Mouse (Mus musculus): Measurements from ENCODE around the gene Vti1a.

Vti1a gene

DNA sequence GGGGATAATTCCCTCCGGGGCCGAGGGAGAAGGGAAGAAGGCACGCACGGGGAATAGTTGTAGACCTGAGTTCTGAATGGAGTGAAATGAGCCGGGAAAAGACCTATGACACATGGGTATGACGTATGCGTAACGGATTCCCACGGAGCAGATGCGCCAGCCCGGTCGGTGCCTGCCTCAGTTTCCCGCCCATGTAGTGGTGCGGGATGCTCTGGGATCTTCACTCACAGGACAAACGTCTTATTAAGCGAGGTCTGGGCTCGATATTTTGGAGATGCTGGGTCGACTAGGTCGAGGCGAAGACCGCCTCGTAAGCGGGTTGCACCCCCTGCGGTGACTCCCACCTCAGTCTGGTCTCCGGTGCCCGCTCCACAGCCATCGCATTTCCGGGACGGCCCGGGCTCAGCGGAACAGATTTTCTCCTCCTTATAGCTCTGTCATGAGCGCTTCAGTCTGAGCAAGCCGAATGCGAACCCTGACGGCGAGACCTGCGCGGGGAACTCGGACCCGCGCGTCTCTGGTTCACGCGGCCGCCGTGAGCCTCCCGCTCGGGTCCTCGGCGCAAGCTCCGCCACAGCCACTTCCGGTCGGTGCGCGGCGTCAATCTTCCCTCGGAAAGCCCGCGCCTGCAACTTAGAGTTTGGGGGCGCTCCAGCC is 515 bp upstream of the Vti1a start, which contains the start of gene Zdhhc6:
Gene Zdhhc6, minus strand, starts transcription at position 581 of the 657 bp plus-strand sequence.
- no peak for DNase-seq

DNA sequence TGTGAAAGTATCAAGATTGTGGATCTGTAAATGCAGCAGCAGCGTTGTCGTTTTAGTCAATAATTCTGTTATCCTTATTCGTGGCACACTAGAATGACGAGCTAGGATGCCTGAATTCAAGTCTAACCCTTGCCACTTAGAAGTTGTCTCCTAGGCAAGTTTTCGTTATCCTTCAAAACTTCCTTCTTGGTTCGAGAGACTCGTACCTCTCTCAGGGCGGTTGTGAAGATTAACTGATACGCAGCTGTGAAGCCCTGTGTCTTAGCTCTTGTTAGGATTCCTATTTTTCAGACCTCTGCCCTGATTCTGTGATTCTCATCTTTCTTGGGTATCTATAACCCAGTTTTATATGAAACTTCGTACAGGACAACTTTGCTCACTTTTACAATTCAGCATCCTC is 806 bp downstream of the Vti1a start:
- DNase-seq = no peak

DNA sequence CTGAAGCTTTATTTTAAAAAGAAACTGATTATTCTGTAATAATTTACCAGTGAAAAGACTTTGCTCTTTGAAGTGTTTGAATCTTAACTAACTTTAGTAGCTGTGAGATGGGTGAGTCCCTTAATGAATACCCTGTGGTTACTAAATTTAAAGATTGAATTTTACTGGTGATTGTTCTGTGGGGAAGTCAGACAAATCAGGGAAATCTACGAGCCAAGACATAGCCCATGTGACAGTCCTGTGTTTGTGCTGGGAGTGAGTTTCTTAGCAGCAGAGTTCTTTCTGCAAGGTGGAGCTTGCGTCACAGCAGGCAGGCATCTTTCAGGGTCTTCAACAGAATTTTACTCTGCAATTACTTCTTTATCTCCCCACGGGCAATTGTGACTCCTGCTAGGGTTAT is 2.9 kb downstream of the Vti1a start:
- no peak for DNase-seq

DNA sequence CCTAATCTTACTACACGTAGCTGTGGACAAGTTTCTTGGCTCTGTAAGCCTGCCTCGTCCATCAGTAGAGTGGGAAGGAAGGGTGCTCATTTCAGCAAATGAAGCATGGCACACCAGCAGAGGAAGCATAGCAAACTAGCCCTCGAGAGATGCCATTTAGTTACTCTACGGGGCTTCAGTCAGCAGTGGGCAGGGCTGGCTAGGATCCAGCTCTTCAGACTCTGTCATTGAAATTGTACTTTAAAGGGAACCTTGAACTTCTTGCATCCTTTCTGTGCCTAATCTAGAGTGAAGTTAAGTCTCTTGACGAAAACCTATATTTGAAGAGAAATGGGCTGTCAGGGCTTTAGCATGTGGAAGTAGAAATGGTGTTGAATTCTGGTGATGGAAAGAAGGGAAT is 3.4 kb downstream of the Vti1a start:
- DNase-seq = no peak

DNA sequence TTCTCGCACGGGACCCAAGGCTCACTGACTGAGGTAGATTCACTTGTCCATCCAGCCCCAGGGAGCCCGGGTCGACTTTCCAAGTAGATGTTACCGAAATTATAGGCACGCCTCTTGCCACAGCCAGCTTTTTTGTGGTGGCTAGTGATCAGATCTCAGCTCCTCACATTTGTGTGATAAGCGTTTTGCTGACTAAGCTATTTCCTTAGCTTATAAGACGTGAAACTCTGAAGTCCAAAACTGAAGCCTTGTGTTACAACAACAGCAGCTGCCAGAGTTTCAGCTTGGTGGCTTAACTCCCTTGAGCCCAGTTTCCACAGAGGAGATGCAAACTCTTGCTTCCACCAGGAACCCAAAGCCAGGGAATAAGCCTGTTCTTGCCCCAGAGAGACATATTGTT is 6.5 kb downstream of the Vti1a start:
- no peak for DNase-seq

DNA sequence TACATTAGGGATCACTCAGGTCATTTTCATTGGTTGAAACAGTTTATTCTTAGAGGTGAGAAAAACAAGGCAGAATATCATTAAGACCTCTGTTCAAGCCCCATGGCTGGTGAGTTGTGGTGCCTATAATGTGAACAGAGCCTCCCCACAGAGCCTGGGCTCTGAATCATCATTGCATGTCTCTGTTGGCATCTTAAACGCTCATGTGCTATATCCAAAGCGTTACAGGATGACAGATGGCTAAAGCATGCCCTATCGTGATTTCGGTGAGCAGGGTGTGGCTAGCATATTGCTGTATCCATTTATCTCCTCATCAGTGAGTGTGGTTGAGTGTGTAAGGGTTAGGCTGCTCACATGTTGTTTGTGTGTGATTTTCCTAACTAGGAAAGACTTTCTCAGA is 11.4 kb downstream of the Vti1a start:
- DNase-seq = no peak

DNA sequence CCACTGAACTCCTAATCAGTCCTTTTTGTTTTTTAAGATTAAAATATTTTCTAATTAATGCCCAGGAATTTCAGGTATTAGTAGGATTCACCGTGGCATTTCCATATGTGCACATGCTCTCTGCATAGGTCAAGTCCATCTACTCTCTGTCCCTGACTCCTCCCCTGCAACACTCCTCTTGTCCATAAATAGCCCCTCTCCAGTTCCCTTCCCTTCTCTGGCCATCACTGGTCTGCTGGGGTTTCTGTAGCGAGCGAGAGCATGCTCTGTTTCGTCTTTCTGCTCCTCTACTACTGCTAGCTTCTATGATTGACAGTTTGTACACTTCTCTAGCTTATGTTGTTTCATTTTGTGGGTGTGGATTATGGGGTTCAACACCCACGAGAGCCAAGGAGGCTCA is 15.7 kb downstream of the Vti1a start:
- no peak for DNase-seq

DNA sequence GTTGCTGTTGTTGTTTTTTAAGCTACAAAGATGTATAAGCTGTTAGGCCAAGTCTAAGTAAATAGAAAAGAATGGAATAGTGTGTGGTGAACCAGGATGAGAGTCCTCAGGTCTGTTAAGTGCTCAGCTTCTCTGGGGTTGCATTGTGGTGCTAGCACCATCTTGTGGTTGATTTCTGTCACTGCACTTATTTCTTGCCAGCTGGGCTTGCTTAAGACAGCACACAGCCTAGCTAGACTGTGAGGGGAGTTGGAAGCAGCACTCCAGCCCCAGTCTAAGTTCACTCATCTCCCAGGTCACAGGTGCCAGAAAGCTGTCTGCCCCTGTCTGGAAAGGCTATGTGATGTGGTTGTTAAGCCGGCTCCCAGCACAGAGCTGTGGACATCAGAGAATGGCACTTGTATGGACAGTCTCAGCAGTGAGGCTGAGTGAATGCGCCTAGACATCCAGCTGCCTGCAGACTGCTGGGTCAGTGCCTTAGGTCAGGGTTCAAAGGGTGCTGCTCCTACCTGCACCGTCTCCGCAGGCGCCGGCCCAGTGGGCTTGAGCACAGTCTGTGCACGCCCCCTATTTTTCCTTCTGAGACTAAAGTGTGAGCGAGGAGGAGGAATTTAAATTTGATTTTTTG is 16.7 kb downstream of the Vti1a start:
- DNase-seq = peak; percentile 88

DNA sequence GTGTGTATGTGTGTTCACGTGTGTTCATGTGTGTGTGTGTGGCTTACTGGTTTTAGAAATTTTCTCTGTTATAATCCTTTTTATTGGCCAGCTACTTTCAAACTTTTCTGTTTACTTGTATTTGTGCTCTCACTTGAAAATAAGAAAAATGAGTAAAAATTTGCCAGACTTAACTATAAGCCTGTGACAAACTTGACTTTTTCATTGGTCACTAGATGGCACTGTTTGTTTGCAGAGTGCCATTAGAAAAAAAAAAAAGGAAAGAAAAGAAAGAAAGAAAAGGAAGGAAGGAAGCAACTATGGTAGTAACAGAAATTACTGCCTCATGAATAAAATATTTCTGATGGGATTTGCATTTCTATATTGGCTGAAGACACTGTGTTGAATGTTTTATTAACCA is 19.8 kb downstream of the Vti1a start:
- peak; percentile 51 for DNase-seq

DNA sequence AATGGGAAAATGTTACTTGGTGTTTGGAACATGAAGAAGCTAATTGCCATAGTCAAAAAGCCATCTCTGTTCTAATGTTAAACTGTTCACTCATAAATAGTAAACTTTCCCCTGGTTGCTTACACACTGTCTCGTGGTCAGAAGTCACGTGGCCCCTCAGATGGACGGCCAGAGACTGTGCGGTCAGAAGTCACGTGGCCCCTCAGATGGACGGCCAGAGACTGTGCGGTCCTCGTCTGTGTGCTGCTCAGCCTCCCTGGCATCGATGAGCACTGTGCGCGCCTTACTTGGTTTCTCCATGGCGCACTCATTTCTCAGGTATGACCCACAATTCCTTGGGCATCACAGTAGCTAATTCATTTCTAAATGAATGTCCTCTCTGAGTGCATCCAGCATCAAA is 20.3 kb downstream of the Vti1a start:
- DNase-seq = peak; percentile 26

DNA sequence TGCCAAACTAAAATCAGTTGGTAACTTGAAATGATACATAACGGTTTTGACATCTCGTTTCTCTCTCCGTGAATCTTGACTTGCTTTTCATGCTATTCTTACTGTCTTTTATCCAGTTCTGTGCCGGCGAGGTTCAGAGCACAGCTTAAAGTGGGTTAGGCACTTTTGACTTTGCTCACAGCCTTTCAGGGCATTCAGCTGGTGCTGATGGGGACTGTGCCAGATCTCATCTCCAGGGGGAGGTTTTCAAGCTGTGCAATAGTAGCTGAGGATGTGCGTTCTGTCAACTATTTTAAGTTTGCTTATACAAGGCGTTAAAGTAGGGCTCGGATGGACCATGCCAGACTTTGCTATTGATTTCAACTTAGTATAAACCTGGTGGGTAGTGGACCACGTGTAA is 21.0 kb downstream of the Vti1a start:
- DNase-seq = no peak

DNA sequence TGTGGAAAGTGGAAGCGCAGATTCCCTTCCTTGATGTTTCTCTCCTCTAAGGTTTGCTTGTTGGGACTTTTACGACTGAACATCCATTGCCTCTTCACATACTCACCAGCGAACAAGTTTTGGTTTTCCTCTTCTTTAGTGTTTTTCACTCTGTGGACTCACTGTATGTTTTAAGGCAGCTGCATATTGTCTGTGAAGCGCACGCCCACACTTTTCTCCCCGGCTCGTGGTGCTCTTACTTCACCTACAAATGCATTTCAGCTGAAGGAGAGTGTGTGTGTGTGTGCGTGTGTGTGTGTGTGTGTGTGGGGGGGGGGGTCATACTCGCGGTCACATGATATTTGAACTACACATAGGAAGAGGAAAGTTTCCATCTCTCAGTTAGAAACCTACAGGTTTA is 21.6 kb downstream of the Vti1a start:
- no peak for DNase-seq

DNA sequence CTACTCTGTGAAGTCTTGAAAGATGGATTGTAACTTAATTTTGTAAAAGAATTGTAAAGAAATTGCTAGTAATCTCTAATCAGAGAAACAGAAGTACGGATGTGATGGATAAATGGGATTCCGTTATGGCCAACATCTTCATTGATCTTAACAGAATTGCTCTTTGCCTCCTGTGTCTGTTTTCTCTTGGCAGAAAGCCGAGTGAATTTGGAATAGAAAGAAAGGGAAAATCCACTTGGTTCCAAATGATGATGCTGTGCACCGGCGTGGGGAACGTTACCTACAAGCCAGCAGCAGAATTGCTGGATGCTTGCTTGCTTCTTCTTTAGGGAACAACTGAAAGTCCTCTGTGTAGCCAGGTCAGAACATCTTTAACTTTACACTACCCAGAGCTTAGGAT is 24.4 kb downstream of the Vti1a start:
- DNase-seq = no peak

DNA sequence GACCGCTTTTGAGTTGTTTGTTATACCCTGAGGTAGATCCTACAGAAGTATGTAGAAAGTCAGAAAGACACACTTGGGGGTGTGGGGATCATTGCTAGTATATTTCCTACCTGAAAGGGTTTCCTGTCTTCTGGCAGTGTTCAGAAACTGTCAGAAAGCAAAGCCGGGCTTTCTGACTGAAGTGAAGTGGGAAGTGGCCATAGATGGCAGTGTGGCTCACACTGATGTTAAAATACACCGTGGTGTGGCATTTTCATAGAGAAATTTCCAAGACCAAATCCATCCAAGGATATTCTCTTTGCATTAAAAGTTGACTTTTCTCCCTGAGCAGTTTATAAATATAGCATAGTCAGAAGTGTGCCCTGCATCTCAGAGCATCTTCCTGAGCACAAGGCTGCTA is 25.3 kb downstream of the Vti1a start:
- DNase-seq = no peak

DNA sequence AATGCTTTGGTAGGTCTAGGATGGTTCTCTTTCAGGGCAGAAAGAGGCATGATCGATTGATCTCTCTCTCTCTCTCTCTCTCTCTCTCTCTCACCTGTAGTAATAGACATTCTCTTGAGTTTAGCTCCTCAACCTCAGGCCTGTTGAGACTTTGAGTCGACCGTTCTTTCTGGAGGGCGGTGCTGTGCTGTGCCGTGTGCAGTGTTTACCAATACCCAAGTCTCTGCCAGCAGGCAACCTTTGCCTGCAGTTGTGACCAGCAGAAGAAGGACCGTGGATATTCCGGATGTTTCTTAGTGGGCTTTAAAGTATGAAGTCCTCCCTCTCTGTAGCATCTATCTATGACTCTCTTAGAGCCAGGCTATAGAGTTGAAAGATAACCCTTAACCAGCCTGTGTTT is 26.3 kb downstream of the Vti1a start:
- DNase-seq = no peak

DNA sequence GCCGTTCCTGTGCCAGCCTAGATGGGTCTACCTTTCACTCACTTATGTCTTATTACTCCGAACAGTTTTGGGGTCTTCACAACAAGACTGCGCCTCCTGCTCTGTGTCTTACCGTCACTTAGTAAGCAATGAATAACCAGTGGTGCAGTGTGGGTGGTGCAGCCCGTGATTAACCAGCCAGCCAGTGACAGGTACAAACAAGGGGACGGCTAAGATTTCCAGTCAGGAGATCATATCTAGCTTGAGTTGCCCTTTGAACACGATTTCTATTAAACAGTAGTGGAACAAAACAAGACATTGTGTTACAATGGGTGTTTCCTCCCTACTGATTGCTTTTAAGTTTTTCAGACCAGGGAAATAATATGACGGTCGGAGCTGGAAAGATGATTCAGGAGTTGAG is 27.2 kb downstream of the Vti1a start:
- DNase-seq = no peak

DNA sequence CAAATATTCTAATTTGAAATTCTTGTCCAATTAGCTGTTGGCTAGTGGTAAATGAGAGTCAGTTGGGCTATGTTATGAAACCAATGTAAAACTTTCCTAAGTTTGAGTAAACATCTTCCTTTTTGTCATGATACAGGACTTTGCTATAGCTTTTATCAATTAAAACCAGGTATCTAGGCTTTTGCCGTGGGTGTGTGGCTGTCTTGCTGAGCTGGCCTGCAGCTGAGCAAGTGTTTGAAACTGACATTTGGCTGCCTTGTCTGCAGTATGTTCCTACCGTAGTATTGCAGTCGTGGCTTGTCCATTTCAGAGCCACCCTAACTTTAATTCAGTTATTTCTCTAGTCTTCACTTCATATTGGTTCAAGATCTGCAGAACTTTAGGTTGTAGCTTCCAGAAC is 32.1 kb downstream of the Vti1a start:
- DNase-seq = no peak

DNA sequence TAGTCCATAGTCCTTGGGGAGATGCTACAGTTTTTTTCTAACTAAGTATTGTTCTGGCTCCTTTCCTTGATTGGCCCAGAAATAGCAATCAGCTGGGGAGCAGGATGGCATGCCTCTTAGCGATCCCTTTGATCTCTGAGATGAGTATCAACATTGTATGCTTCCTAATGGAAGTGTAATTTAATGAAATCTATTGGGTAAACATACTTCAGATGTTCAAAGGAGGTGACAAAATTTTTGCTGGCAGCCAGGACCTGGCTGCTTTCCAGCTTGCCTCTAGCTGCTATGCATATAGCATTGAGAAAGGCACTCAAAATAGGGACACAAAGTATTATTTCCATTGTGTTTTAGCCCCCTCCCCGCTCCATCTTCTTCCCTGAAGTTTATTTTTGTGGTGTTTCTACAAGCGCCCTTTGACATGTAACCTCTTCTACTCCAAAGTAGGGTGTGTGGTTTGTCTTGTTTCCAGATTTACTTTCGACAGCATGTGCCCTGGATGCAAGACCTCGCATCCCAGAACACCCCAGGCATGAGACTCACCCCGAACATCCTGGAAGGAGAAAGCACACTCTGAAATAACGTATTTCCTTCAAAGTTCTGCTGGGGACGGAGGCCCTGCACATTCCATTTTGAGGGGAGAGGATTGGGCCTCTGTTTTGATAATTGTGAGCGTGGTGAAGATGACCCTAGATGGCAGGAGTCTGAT is 34.7 kb downstream of the Vti1a start:
- peak; percentile 39 for DNase-seq

DNA sequence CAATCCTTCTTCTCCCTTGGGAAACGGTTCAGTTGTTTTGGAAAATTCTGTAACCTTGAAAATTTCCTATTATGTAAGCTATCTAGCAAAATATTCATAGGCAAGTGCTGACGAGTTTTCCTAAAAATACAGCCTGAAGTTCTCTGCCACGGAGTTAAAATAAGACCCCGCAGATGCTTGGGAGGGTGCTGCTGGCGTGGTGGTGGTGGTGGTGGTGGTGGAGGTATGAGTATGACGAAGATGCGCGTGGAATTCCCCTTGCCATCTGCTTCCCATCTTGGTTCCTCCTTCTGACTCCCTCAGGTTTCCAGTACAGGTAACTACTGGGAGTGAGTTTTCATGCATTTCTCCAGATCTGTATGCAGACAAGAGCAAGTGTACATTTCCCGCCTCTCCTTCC is 46.5 kb downstream of the Vti1a start:
- no peak for DNase-seq

DNA sequence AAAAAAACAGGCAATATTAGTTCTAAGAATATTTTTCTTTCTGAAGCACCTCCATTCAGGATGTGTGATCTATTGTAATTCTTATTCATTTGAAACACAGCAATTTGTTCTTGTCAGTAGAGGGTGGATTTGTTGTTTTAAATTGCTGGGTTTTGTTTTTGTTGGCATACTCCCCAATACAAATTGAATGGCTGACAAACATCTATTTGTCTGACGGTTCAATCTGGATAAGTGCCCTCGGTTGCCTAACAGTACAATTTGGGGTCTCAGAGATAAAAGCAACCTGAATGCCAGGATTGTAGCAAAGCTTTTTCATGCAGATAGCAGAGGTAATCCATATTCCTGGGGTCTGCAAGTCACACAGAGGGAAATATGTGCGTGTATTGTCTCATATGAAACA is 53.6 kb downstream of the Vti1a start:
- peak; percentile 36 for DNase-seq

DNA sequence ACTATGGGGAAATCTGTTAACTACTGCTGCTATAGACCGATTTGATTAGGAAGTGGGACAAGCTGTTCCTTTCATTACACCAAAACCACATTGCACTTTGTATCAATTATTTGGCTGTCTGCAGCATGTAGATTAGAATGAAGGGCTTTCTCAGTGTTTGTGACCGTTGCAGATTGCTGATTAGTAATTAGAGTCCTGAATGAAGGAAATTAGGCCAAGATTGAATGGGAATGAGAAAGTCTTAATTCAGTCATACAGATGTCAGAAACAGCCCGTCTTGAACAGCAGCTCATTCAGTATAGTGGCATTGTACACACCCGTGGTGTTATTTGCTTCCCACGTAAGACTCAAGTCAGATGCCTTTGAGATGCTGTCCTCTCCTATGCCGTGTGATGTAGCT is 60.2 kb downstream of the Vti1a start:
- DNase-seq = no peak

DNA sequence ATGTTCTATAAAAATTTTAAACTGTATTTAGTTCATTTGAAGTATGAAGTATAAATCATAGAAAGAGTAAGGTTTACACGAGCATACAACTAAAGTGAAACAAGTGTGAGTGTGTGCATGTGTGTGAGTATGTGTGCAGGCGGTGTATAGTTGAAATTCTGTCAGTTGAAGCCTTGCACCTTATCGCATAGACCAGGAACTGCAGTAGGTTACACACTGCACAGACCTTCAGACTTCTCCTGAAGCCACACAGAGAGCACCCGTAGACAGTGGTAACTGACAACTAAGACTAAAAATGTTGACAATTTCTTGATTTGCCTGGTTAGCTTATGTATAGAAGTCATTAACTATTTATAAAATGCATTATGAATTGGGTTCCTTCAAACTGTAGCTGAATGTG is 61.4 kb downstream of the Vti1a start:
- DNase-seq = no peak

DNA sequence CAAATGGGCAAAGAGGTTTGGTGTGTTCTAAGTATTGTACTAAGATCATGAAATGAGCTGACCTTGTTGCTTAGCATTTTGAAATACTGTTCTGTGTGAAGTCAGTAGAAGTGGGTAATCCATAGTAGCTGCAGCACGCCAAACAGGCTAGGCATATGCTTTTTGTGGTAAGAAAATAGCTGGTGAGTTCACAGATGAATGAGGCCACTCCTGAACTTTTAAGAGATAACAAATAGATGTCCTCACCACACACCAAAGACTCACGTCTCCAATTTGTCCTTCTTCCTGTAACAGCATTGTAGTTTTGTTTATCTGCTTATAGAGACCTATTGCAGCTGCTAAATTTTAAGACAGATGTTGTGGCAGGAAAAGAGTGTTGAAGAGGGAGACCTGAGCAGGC is 62.8 kb downstream of the Vti1a start:
- DNase-seq = no peak

DNA sequence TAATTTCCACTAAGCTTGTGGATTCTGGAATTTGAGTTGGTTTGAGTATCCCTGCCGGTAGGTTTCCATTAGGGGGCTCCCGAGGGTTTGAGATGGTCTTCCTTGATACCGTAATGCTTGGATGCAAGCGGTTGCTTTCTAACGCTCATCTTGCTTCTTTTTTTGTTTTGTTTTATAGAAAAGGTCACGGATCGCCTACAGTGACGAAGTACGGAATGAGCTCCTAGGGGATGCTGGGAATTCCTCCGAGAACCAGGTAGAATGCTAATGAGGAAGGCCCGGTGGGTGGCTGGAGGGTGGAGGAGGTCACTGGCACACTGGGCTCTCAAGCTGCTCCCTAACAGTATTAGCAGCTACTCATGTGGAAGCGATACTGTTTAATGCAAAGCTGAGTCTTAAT is 64.7 kb downstream of the Vti1a start:
- DNase-seq = no peak

DNA sequence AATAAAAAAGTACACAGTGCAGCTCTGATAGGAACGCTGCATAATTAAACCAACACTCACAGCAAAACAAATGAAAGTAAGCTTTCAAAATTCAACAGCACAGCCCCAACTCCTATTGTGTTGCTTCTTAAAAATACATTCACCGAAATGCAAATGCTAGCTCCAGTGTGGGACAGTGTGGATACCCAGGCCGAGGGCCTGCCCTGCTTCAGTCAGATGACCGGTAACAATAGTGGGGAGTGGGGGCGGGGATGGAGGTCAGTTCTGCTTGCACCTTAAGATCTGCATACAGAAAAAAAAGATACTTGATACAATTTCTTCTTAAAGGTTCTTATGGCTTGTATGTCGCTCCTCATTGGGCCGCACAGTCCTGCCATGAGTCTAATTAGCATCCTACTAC is 65.2 kb downstream of the Vti1a start:
- no peak for DNase-seq
